Mouse (Mus musculus): ENCODE data around the gene Nhlrc3. TPM values are rescaled to one million over a fixed set of nuclear protein-coding genes. Genes with fewer than 3 reads are reported as not detected.

Gene Nhlrc3
- polyA plus RNA-seq, 1 experiment from 2014 or later = 6.4 TPM

- no peak overlapping the region for H3K4me2 ChIP-seq
- no peak overlapping the region for H3K27ac ChIP-seq (ENCODE audit: low read depth, low read length)
- ATAC-seq (replicated peaks; ENCODE audit: insufficient number of reproducible peaks, low FRiP score, low TSS enrichment) = no peak
- 90% methylated on average over 11 of the region's 11 CpGs for WGBS (ENCODE audit: insufficient replicate concordance)
- H3K36me3 ChIP-seq (ENCODE audit: control insufficient read depth, insufficient read depth, low read length) = peaks cover 10% of the 10 kb centered on the region
- no peak overlapping the region for H3K9ac ChIP-seq (ENCODE audit: low read depth, low read length)
- H3K27me3 ChIP-seq (ENCODE audit: control insufficient read depth, insufficient read depth, low read length) = no peaks in the 10 kb centered on the region
- no peaks in the 10 kb centered on the region for H3K4me1 ChIP-seq (ENCODE audit: control insufficient read depth, insufficient read depth, low read length)
- no peak overlapping the region for H3K4me3 ChIP-seq (ENCODE audit: low read depth, low read length)
- no peaks in the 10 kb centered on the region for H3K9me3 ChIP-seq (replicated peaks; ENCODE audit: control insufficient read depth, low read length)
Observed at GRCm38 (mm10) chr3:53450666-53451065, 12.5 kb downstream of the Nhlrc3 start.

DNA sequence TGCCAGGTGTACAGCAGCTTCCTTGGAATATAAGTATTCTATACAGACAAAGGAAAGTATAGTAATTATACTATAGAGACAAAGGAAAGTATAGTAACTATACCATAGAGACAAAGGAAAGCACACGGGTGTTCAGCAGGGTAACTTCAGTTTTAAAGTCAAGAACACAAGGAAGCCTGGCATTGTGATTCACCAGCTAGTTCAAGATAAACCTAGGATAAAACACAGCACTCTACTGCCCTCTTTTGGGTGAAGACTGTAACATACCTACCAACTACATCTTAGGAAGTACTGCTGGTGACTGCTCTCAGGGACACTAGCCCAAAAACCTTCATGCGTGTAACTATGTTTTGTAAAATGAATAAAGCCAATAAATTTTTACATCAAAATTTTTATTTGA lies 14.9 kb downstream of the Nhlrc3 start:
- H3K4me2 ChIP-seq = no peak overlapping the region
- H3K9ac ChIP-seq (ENCODE audit: low read depth, low read length) = no peak overlapping the region
- no peak overlapping the region for H3K27ac ChIP-seq (ENCODE audit: low read depth, low read length)
- no peak overlapping the region for H3K4me3 ChIP-seq (ENCODE audit: low read depth, low read length)
- no peaks in the 10 kb centered on the region for H3K4me1 ChIP-seq (ENCODE audit: control insufficient read depth, insufficient read depth, low read length)
- no peaks in the 10 kb centered on the region for H3K27me3 ChIP-seq (ENCODE audit: control insufficient read depth, insufficient read depth, low read length)
- no peaks in the 10 kb centered on the region for H3K9me3 ChIP-seq (replicated peaks; ENCODE audit: control insufficient read depth, low read length)
- H3K36me3 ChIP-seq (ENCODE audit: control insufficient read depth, insufficient read depth, low read length) = peaks cover 10% of the 10 kb centered on the region
- WGBS (ENCODE audit: insufficient replicate concordance) = 33% methylated on average over 2 of the region's 2 CpGs
- no peak; the same call in 1 of the 2 replicates for ATAC-seq (replicated peaks; ENCODE audit: insufficient number of reproducible peaks, low FRiP score, low TSS enrichment)

- 85% methylated on average over 3 of the region's 3 CpGs for WGBS (ENCODE audit: insufficient replicate concordance)
Observed at GRCm38 (mm10) chr3:53446801-53447200, 16.3 kb downstream of the Nhlrc3 start.

DNA sequence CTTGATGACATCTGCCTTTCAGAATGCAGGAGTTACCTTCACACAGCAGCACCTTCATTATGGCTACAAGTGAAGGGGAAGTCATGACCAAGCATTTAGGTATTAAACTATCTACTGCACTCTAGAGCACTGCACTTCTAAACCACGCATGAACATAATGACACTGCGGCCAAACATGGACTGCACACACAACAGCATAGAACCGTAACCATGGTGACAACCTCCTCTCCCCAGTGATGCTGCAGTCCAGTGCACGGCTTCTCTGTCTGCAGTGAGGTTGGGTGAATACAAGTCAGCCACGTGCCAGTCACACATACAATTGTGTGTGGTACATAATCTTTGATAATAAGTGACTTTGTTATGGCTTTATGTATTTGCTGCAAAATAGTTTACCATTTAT lies 17.6 kb downstream of the Nhlrc3 start:
- Histone ChIP-seq H3K27me3 (ENCODE audit: control insufficient read depth, insufficient read depth, low read length) (no peaks in the 10 kb centered on the region), H3K36me3 (ENCODE audit: control insufficient read depth, insufficient read depth, low read length) (no peaks in the 10 kb centered on the region), H3K4me3 (ENCODE audit: low read depth, low read length) (no peak overlapping the region), H3K4me2 (no peak overlapping the region), H3K4me1 (ENCODE audit: control insufficient read depth, insufficient read depth, low read length) (no peaks in the 10 kb centered on the region), H3K9ac (ENCODE audit: low read depth, low read length) (no peak overlapping the region), H3K9me3 (replicated peaks; ENCODE audit: control insufficient read depth, low read length) (no peaks in the 10 kb centered on the region), H3K27ac (ENCODE audit: low read depth, low read length) (no peak overlapping the region)
- no peak for ATAC-seq (replicated peaks; ENCODE audit: insufficient number of reproducible peaks, low FRiP score, low TSS enrichment)
- 85% methylated on average over 5 of the region's 5 CpGs for WGBS (ENCODE audit: insufficient replicate concordance)

More at GRCm38 (mm10) chr3:53446801-53447200, 16.3 kb downstream of the Nhlrc3 start:
- H3K27ac ChIP-seq (ENCODE audit: low read depth, low read length) = no peak overlapping the region
- no peak for ATAC-seq (replicated peaks; ENCODE audit: insufficient number of reproducible peaks, low FRiP score, low TSS enrichment)
- H3K9ac ChIP-seq (ENCODE audit: low read depth, low read length) = no peak overlapping the region
- H3K4me1 ChIP-seq (ENCODE audit: control insufficient read depth, insufficient read depth, low read length) = no peaks in the 10 kb centered on the region
- H3K4me2 ChIP-seq = no peak overlapping the region
- H3K4me3 ChIP-seq (ENCODE audit: low read depth, low read length) = no peak overlapping the region
- H3K36me3 ChIP-seq (ENCODE audit: control insufficient read depth, insufficient read depth, low read length) = peaks cover 3% of the 10 kb centered on the region; the same call in 1 of the 2 replicates
- H3K9me3 ChIP-seq (replicated peaks; ENCODE audit: control insufficient read depth, low read length) = no peaks in the 10 kb centered on the region
- H3K27me3 ChIP-seq (ENCODE audit: control insufficient read depth, insufficient read depth, low read length) = no peaks in the 10 kb centered on the region

DNA sequence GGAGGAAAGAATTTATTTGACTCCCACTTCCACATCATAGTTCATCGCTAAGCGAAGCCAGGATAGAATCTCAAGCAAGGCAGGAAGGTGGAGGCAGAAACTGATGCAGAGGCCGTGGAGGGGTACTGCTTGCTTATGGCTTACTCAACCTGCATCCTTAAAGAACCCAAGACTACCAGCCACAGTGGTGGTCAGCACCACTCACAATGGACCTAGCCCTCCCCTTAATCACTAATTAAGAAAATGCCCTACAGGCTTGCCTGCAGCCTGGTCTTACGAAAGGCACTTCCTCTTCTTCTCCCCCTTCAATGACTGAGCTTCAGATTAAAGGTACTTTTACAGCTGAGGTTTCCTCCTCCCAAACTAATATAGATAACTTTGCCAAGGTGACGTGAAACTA lies 26.6 kb downstream of the Nhlrc3 start:
- ATAC-seq (replicated peaks; ENCODE audit: insufficient number of reproducible peaks, low FRiP score, low TSS enrichment) = no peak
- no peak overlapping the region for H3K27ac ChIP-seq (ENCODE audit: low read depth, low read length)
- 72% methylated on average over 5 of the region's 5 CpGs for WGBS (ENCODE audit: insufficient replicate concordance)
- H3K36me3 ChIP-seq (ENCODE audit: control insufficient read depth, insufficient read depth, low read length) = no peaks in the 10 kb centered on the region
- H3K27me3 ChIP-seq (ENCODE audit: control insufficient read depth, insufficient read depth, low read length) = no peaks in the 10 kb centered on the region
- H3K9me3 ChIP-seq (replicated peaks; ENCODE audit: control insufficient read depth, low read length) = no peaks in the 10 kb centered on the region
- no peaks in the 10 kb centered on the region for H3K4me1 ChIP-seq (ENCODE audit: control insufficient read depth, insufficient read depth, low read length)
- H3K4me3 ChIP-seq (ENCODE audit: low read depth, low read length) = no peak overlapping the region
- H3K9ac ChIP-seq (ENCODE audit: low read depth, low read length) = no peak overlapping the region
- H3K4me2 ChIP-seq = no peak overlapping the region

- 70% methylated on average over 3 of the region's 3 CpGs for WGBS (ENCODE audit: insufficient replicate concordance)
- no peak overlapping the region for H3K4me2 ChIP-seq
- H3K27me3 ChIP-seq (ENCODE audit: control insufficient read depth, insufficient read depth, low read length) = no peaks in the 10 kb centered on the region
- no peaks in the 10 kb centered on the region for H3K36me3 ChIP-seq (ENCODE audit: control insufficient read depth, insufficient read depth, low read length)
- H3K9ac ChIP-seq (ENCODE audit: low read depth, low read length) = no peak overlapping the region
- H3K4me3 ChIP-seq (ENCODE audit: low read depth, low read length) = no peak overlapping the region
- H3K27ac ChIP-seq (ENCODE audit: low read depth, low read length) = no peak overlapping the region
- no peaks in the 10 kb centered on the region for H3K9me3 ChIP-seq (replicated peaks; ENCODE audit: control insufficient read depth, low read length)
- H3K4me1 ChIP-seq (ENCODE audit: control insufficient read depth, insufficient read depth, low read length) = no peaks in the 10 kb centered on the region
- no peak for ATAC-seq (replicated peaks; ENCODE audit: insufficient number of reproducible peaks, low FRiP score, low TSS enrichment)
Observed at GRCm38 (mm10) chr3:53434610-53435009, 28.5 kb downstream of the Nhlrc3 start.

DNA sequence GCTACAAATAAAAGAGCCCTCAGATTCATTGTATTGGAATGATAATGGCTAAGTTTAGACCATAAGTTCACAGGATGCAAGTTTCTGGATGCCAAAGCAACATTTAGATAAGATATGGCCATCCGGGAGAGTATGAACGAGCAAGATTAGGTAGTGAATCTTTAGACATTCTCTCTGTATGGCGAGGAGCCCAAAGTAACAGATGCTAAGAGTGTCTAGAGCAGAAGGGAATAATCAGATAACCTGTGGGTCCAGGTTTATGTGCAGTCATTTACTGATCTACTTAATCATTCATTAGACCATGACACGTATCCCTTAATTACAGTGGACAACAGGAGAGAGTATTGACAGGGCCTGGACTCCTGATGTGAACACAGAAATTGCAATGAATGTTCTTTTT lies 39.6 kb downstream of the Nhlrc3 start:
- no peak overlapping the region for H3K27ac ChIP-seq (ENCODE audit: low read depth, low read length)
- no peaks in the 10 kb centered on the region for H3K36me3 ChIP-seq (ENCODE audit: control insufficient read depth, insufficient read depth, low read length)
- ATAC-seq (replicated peaks; ENCODE audit: insufficient number of reproducible peaks, low FRiP score, low TSS enrichment) = no peak
- H3K27me3 ChIP-seq (ENCODE audit: control insufficient read depth, insufficient read depth, low read length) = no peaks in the 10 kb centered on the region
- no peaks in the 10 kb centered on the region for H3K9me3 ChIP-seq (replicated peaks; ENCODE audit: control insufficient read depth, low read length)
- no peak overlapping the region for H3K4me2 ChIP-seq
- H3K4me3 ChIP-seq (ENCODE audit: low read depth, low read length) = no peak overlapping the region
- H3K4me1 ChIP-seq (ENCODE audit: control insufficient read depth, insufficient read depth, low read length) = peaks cover 4% of the 10 kb centered on the region; the same call in 1 of the 2 replicates
- no peak overlapping the region for H3K9ac ChIP-seq (ENCODE audit: low read depth, low read length)
- WGBS (ENCODE audit: insufficient replicate concordance) = 55% methylated on average over 4 of the region's 4 CpGs

GRCm38 (mm10) chr3:53422691-53423090 lies 40.4 kb downstream of the Nhlrc3 start:
- no peaks in the 10 kb centered on the region for H3K36me3 ChIP-seq (ENCODE audit: control insufficient read depth, insufficient read depth, low read length)

DNA sequence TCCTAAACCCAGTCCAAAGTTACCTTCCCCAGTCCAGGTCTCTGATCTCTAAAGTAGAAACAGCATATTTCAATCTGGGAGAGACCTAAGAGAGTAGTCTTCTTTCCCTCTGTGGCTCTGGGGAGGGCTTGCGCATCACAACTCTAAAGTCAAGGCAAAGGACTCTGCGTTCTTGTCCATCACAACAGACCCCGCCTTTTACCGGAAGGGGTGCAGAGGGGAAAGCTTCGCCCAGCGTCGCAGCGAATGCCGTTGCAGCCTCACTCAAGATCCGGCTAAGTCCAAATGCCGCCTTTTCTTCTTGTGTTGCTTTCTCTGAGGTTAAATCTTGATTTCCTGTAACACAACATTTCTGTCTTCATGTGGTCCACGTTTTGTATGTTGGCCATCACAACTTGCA lies 41.5 kb downstream of the Nhlrc3 start:
- no peaks in the 10 kb centered on the region for H3K9me3 ChIP-seq (replicated peaks; ENCODE audit: control insufficient read depth, low read length)
- no peak overlapping the region for H3K27ac ChIP-seq (ENCODE audit: low read depth, low read length)
- peaks cover 4% of the 10 kb centered on the region; the same call in 1 of the 2 replicates for H3K4me1 ChIP-seq (ENCODE audit: control insufficient read depth, insufficient read depth, low read length)
- H3K27me3 ChIP-seq (ENCODE audit: control insufficient read depth, insufficient read depth, low read length) = no peaks in the 10 kb centered on the region
- H3K4me2 ChIP-seq = no peak overlapping the region
- H3K9ac ChIP-seq (ENCODE audit: low read depth, low read length) = no peak overlapping the region
- no peak for ATAC-seq (replicated peaks; ENCODE audit: insufficient number of reproducible peaks, low FRiP score, low TSS enrichment)
- WGBS (ENCODE audit: insufficient replicate concordance) = 84% methylated on average over 12 of the region's 12 CpGs
- no peak overlapping the region for H3K4me3 ChIP-seq (ENCODE audit: low read depth, low read length)
- H3K36me3 ChIP-seq (ENCODE audit: control insufficient read depth, insufficient read depth, low read length) = no peaks in the 10 kb centered on the region

More at GRCm38 (mm10) chr3:53422691-53423090, 40.4 kb downstream of the Nhlrc3 start:
- Histone ChIP-seq H3K4me3 (ENCODE audit: low read depth, low read length) (no peak overlapping the region), H3K27ac (ENCODE audit: low read depth, low read length) (no peak overlapping the region), H3K4me1 (ENCODE audit: control insufficient read depth, insufficient read depth, low read length) (peaks cover 4% of the 10 kb centered on the region; the same call in 1 of the 2 replicates), H3K9ac (ENCODE audit: low read depth, low read length) (no peak overlapping the region), H3K27me3 (ENCODE audit: control insufficient read depth, insufficient read depth, low read length) (no peaks in the 10 kb centered on the region), H3K4me2 (no peak overlapping the region), H3K9me3 (replicated peaks; ENCODE audit: control insufficient read depth, low read length) (no peaks in the 10 kb centered on the region)
- 42% methylated on average over 1 of the region's 1 CpGs for WGBS (ENCODE audit: insufficient replicate concordance)
- no peak for ATAC-seq (replicated peaks; ENCODE audit: insufficient number of reproducible peaks, low FRiP score, low TSS enrichment)

Measured in heart, embryonic 11.5 days (tissue).